Mouse (Mus musculus) retina, postnatal 1 day (tissue): ENCODE measurements around the gene Rfx2.

ENCODE experiments used
- DNase-seq: peaks from one replicate; pipeline ENCODE4 v3.0.0-alpha.2; 2012

Rfx2 gene

GRCm38 (mm10) chr17:56831111-56831816, 451 bp upstream of the Rfx2 start:
- DNase-seq, result peak; percentile 99

GRCm38 (mm10) chr17:56829795-56830194, 1.0 kb downstream of the Rfx2 start:
- DNase-seq, result peak; percentile 30

- DNase-seq, result no peak
Observed at GRCm38 (mm10) chr17:56829171-56829570, 1.6 kb downstream of the Rfx2 start.

- no peak for DNase-seq
Observed at GRCm38 (mm10) chr17:56826718-56827117, 4.1 kb downstream of the Rfx2 start.

- no peak for DNase-seq
Observed at GRCm38 (mm10) chr17:56823352-56823751, 7.5 kb downstream of the Rfx2 start.

- no peak for DNase-seq
Observed at GRCm38 (mm10) chr17:56822380-56822779, 8.4 kb downstream of the Rfx2 start.

GRCm38 (mm10) chr17:56819694-56820111, 11.1 kb downstream of the Rfx2 start:
- no peak for DNase-seq

GRCm38 (mm10) chr17:56819032-56819545, 11.7 kb downstream of the Rfx2 start:
- no peak for DNase-seq

- DNase-seq, result no peak
Observed at GRCm38 (mm10) chr17:56818067-56818636, 12.7 kb downstream of the Rfx2 start.

- DNase-seq, result no peak
Observed at GRCm38 (mm10) chr17:56815057-56815345, 15.8 kb downstream of the Rfx2 start.

- peak; percentile 97 for DNase-seq
Observed at GRCm38 (mm10) chr17:56814316-56815056, 16.3 kb downstream of the Rfx2 start.

- DNase-seq, result peak; percentile 98
Observed at GRCm38 (mm10) chr17:56810245-56810644, 20.6 kb downstream of the Rfx2 start.

- peak; percentile 88 for DNase-seq
Observed at GRCm38 (mm10) chr17:56808518-56808917, 22.3 kb downstream of the Rfx2 start.

- DNase-seq, result no peak
Observed at GRCm38 (mm10) chr17:56805784-56806183, 25.0 kb downstream of the Rfx2 start.

GRCm38 (mm10) chr17:56804952-56805351, 25.9 kb downstream of the Rfx2 start:
- DNase-seq, result no peak

- DNase-seq, result no peak
Observed at GRCm38 (mm10) chr17:56802065-56802464, 28.7 kb downstream of the Rfx2 start.

GRCm38 (mm10) chr17:56799276-56799675, 31.5 kb downstream of the Rfx2 start:
- DNase-seq, result no peak

- no peak for DNase-seq
Observed at GRCm38 (mm10) chr17:56793614-56794319, 37.0 kb downstream of the Rfx2 start.

- DNase-seq, result no peak
Observed at GRCm38 (mm10) chr17:56792588-56792987, 38.2 kb downstream of the Rfx2 start.

GRCm38 (mm10) chr17:56789286-56789685, 41.5 kb downstream of the Rfx2 start:
- no peak for DNase-seq

- DNase-seq, result no peak
Observed at GRCm38 (mm10) chr17:56788886-56789285, 41.9 kb downstream of the Rfx2 start.

GRCm38 (mm10) chr17:56780291-56780978, 50.4 kb downstream of the Rfx2 start:
- no peak for DNase-seq
